Mouse (Mus musculus) midbrain, postnatal 0 days (tissue): ENCODE measurements around the gene Amz2. TPM values are rescaled to one million over a fixed set of nuclear protein-coding genes. Genes with fewer than 3 reads are reported as not detected.
A peak's percentile ranks its signal among the peaks of the same experiment; 100 is the strongest.

Experiments used
- ATAC-seq: fragments of 200-750 bp; cut with Nextera tagmentation; 2 replicates; pipeline ENCODE4 v1.8.0; 2017; ENCODE audit warnings: moderate number of reproducible peaks, mild to moderate bottlenecking, moderate TSS enrichment, moderate library complexity; ENCODE audit not compliant: low FRiP score
- DNase-seq: peaks from one replicate; pipeline ENCODE4 v3.0.0-alpha.2; 2015; ENCODE audit warnings: low spot score
- H3K27ac ChIP-seq: fragments of 300-500 bp; sonication (generic); 2 replicates; pipeline ENCODE4 v1.5.1; 2014; ENCODE audit warnings: low read depth, mild to moderate bottlenecking, low read length, mixed read lengths
- H3K27me3 ChIP-seq: fragments of 300-500 bp; sonication (generic); 2 replicates; pipeline ENCODE4 v1.6.1; 2014; ENCODE audit warnings: low read length, control low read depth, mixed read lengths; ENCODE audit not compliant: insufficient read depth
- H3K36me3 ChIP-seq: fragments of 300-500 bp; sonication (generic); 2 replicates; pipeline ENCODE4 v1.6.1; 2014; ENCODE audit warnings: low read length, control low read depth, mixed read lengths; ENCODE audit not compliant: insufficient read depth
- H3K4me1 ChIP-seq: fragments of 300-500 bp; sonication (generic); 2 replicates; pipeline ENCODE4 v1.6.1; 2014; ENCODE audit warnings: mild to moderate bottlenecking, control low read depth, antibody characterized with exemption, low read length, mixed read lengths; ENCODE audit not compliant: insufficient read depth
- H3K4me2 ChIP-seq: fragments of 300-500 bp; sonication (generic); 2 replicates; pipeline ENCODE4 v1.6.1; 2014; ENCODE audit warnings: low read depth, mild to moderate bottlenecking, low read length, mixed read lengths; ENCODE audit not compliant: poor library complexity, severe bottlenecking
- H3K4me3 ChIP-seq: fragments of 300-500 bp; sonication (generic); 2 replicates; pipeline ENCODE4 v1.5.1; 2014; ENCODE audit warnings: low read depth, mild to moderate bottlenecking, low read length, moderate library complexity
- H3K9ac ChIP-seq: fragments of 300-500 bp; sonication (generic); replicated peaks from 2 replicates; pipeline ENCODE4 v1.6.1; 2014; ENCODE audit warnings: mild to moderate bottlenecking, low read length, moderate library complexity, mixed read lengths; ENCODE audit not compliant: poor library complexity, severe bottlenecking
- H3K9me3 ChIP-seq: fragments of 300-500 bp; sonication (generic); 2 replicates; pipeline ENCODE4 v1.6.1; 2016; ENCODE audit warnings: low read length, control low read depth
- CTCF ChIP-seq: IDR thresholded peaks from 2 replicates; pipeline ENCODE4 v1.5.1; 2016; ENCODE audit warnings: antibody characterized with exemption, mild to moderate bottlenecking
- WGBS: fragments of 180-500 bp; shearing (Covaris S2); extraction: QIAGEN DNeasy Blood & Tissue Kit; methylation state at CpG from one replicate; pipeline ENCODE4 v1.1.7; 2014; 5-methylcytosine and 5-hydroxymethylcytosine counted together
- polyA plus RNA-seq: library from polyadenylated mRNA; unstranded; fragments of >200 nt; fragmentation: Nextera tagmentation; extraction: Ambion mirVana; gene quantifications from 2 replicates; pipeline ENCODE4 v1.2.1, GENCODE M21; 2015
- total RNA-seq: library from RNA; depleted of rRNA; stranded (reverse); fragments of >200 nt; gene quantifications from 2 replicates; pipeline ENCODE4 v1.2.3, GENCODE M21; 2014

The Amz2 gene
- total and polyA plus RNA-seq, 2 experiments from 2014 or later: 40.1 to 156 TPM

DNA sequence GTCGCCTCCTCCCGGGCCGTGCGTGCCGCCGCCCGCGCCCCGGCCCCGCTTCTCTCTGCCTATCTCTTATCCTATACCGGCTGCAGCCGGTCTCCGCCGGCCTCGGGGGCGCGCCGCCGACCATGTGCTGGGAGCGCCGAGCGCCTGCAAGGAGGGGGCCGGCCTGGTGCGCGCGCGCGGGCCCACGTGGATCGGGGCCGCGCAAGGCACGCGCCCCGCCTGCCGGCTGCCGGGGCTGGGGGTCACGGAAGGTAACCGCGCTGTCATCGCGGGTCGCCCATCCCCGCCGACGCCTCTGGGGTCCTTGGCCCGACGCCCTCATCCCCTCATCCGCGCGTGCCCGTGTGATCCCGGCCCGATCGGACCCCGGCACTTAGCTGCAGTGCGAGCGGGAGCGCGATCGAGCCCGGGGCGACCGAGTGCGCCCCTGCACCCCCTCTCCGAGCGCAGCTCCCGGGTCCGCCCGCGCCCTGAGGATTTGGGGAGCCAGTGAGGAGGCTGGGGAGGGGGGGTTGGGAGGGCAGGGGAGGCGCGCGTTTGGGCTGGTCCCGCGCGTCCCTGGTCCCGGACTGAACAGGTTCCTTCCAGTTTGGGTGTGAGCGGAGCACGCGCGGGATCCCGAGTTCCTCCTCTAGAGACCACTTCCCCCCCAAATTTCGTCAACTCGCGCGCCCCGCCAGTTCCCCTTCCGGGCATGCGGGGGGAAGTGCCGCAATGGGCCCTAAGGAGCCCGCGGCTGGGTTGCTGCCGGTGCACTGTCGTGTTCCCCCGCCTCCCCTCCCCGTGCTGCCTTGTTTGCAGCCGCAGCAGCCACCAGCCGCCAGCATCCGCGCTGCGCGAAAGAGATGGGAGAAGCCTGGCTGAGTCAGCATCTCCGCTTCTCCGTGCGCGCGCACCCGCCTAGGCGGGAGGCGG, 47.7 kb downstream of the Amz2 start, which contains the start of the genes Arsg and Slc16a6:
TSS of gene Arsg (plus strand) at position 204 of the 915 bp plus-strand sequence.
TSS of gene Slc16a6 (minus strand) at position 428 of the 915 bp plus-strand sequence.
- peak; percentile 89 for DNase-seq
- no peaks in the 10 kb centered on the region for H3K9me3 ChIP-seq
- H3K27me3 ChIP-seq: no peaks in the 10 kb centered on the region; the same call in 1 of the 2 replicates
- ATAC-seq: peak; percentile 88
- peak within 1 kb of the TSS; percentile 95 for H3K27ac ChIP-seq
- H3K4me2 ChIP-seq: peak within 1 kb of the TSS; percentile 94
- H3K36me3 ChIP-seq: no peaks in the 10 kb centered on the region
- no peaks in the 10 kb centered on the region for H3K4me1 ChIP-seq
- TF ChIP-seq CTCF: no peak
- H3K9ac ChIP-seq: peak within 1 kb of the TSS; percentile 99
- peak within 1 kb of the TSS; percentile 81 for H3K4me3 ChIP-seq
- WGBS: under 1% methylated on average over 64 of the region's 111 CpGs

DNA sequence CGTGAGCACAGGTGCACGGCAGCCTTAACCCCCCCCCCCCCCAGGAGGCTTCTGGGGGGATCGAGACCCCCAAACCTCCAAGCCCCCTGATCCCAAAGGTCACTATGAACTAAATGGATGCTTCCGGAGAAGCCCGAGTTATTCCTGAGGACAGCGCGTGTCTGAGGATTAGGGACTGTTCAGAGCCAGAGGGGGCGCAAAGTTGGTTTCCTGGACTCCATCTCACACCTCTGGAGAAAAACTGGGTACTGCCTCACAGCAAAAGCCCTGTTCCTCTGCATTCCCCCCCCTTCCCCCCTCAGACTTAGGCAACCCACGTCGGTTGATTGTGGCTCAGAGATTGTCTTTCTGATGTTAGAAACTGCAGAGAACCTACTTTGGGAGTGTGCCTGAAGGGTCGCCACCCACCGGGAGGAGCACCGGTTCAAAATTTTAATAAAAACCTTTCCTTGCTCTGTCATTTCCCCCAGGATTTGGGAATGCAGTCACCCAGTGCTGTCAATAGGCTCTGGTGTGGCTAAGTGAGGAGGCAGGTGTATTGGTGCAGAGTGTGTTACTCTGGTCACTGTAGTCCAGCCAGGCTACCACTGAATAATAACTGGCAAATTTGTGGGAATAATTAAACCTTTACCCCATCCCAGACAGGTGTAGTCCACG, 48.5 kb downstream of the Amz2 start:
- no peaks in the 10 kb centered on the region for H3K36me3 ChIP-seq
- 5% methylated on average over 14 of the region's 14 CpGs for WGBS
- ATAC-seq (peak; percentile 9; the same call in 1 of the 2 replicates), DNase-seq (peak; percentile 52)
- peak; percentile 49 for TF ChIP-seq CTCF
- H3K27me3 ChIP-seq: no peaks in the 10 kb centered on the region; the same call in 1 of the 2 replicates
- peak overlapping the region; percentile 94 for H3K4me2 ChIP-seq
- H3K9ac ChIP-seq: peak overlapping the region; percentile 99
- no peaks in the 10 kb centered on the region for H3K4me1 ChIP-seq
- peak overlapping the region; percentile 95 for H3K27ac ChIP-seq
- H3K9me3 ChIP-seq: no peaks in the 10 kb centered on the region
- H3K4me3 ChIP-seq: peak overlapping the region; percentile 81

GRCm38 (mm10) chr11:109474836-109475235, 49.1 kb downstream of the Amz2 start:
- H3K4me2 ChIP-seq: no peak overlapping the region
- no peak for ATAC-seq
- 76% methylated on average over 13 of the region's 13 CpGs for WGBS

DNA sequence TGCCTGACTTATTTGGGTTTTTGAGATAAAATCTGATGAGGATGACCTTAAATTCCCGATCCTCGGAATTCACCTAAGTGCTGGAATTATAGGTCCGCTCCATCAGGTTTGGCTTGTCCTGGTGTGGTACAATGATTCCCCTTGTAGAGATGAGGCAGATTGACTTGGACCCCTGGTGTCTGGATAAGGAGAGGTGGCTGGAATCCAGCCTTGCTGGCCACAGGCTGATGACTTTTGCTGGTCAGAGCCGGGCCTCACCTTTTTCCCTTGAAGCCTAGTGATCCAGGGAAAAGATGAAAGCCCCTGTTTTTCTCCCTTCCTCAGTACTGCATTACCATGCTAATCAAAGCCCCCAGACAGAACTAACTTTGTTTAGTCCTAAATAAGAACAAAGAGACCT, 50.0 kb downstream of the Amz2 start:
- DNase-seq: no peak
- 66% methylated on average over 4 of the region's 4 CpGs for WGBS
- ATAC-seq: no peak

More at GRCm38 (mm10) chr11:109474836-109475235, 49.1 kb downstream of the Amz2 start:
- Histone ChIP-seq H3K36me3 (no peaks in the 10 kb centered on the region), H3K27me3 (no peaks in the 10 kb centered on the region; the same call in 1 of the 2 replicates), H3K4me3 (no peak overlapping the region), H3K9me3 (no peaks in the 10 kb centered on the region), H3K27ac (no peak overlapping the region), H3K4me1 (no peaks in the 10 kb centered on the region), H3K9ac (no peak overlapping the region)
- no peak for DNase-seq
- TF ChIP-seq CTCF: no peak

GRCm38 (mm10) chr11:109476241-109476640, 50.5 kb downstream of the Amz2 start:
- DNase-seq: peak; percentile 55
- Histone ChIP-seq H3K9me3 (no peaks in the 10 kb centered on the region), H3K4me2 (no peak overlapping the region), H3K4me1 (no peaks in the 10 kb centered on the region), H3K36me3 (no peaks in the 10 kb centered on the region), H3K27me3 (no peaks in the 10 kb centered on the region; the same call in 1 of the 2 replicates), H3K9ac (no peak overlapping the region), H3K27ac (no peak overlapping the region; the same call in 1 of the 2 replicates), H3K4me3 (no peak overlapping the region)
- 29% methylated on average over 2 of the region's 2 CpGs for WGBS
- TF ChIP-seq CTCF: no peak
- no peak for ATAC-seq

More for the DNA sequence above, 50.0 kb downstream of the Amz2 start:
- no peak overlapping the region for H3K4me3 ChIP-seq
- H3K36me3 ChIP-seq: no peaks in the 10 kb centered on the region
- no peaks in the 10 kb centered on the region for H3K4me1 ChIP-seq
- H3K9me3 ChIP-seq: no peaks in the 10 kb centered on the region
- no peak overlapping the region for H3K27ac ChIP-seq
- no peak overlapping the region for H3K9ac ChIP-seq
- H3K27me3 ChIP-seq: no peaks in the 10 kb centered on the region; the same call in 1 of the 2 replicates
- TF ChIP-seq CTCF: no peak
- no peak overlapping the region for H3K4me2 ChIP-seq
